Mouse (Mus musculus): ENCODE results near the gene Cog7. TPM values are rescaled to one million over a fixed set of nuclear protein-coding genes. Genes with fewer than 3 reads are reported as not detected.
A peak's percentile ranks its signal among the peaks of the same experiment; 100 is the strongest.

Gene Cog7
- polyA plus RNA-seq, 1 experiment, result 14.1 TPM

GRCm38 (mm10) chr7:121924361-121924760 lies 57.1 kb downstream of the Cog7 start:
- Histone ChIP-seq H3K27ac (ENCODE audit: control insufficient read depth, insufficient read depth, low read length) (no peak overlapping the region), H3K27me3 (ENCODE audit: control insufficient read depth, insufficient read depth, low read length) (no peaks in the 10 kb centered on the region), H3K36me3 (ENCODE audit: control insufficient read depth, insufficient read depth, low read length) (no peaks in the 10 kb centered on the region), H3K4me1 (replicated peaks; ENCODE audit: control insufficient read depth, insufficient read depth, low read length) (no peaks in the 10 kb centered on the region), H3K4me3 (ENCODE audit: control insufficient read depth, insufficient read depth, low read length) (no peak overlapping the region)
- 99% methylated on average over 7 of the region's 7 CpGs for WGBS
- DNase-seq, result no peak
- TF ChIP-seq CTCF (IDR thresholded peaks at IDR 0.05; ENCODE audit: borderline replicate concordance, control insufficient read depth, extremely low read depth, insufficient read depth, low read length, poor library complexity) (no peak), POLR2A (IDR thresholded peaks at IDR 0.05; ENCODE audit: control insufficient read depth, extremely low read depth, insufficient read depth, low read length, poor library complexity) (no peak)

- no peaks in the 10 kb centered on the region for H3K36me3 ChIP-seq (ENCODE audit: control insufficient read depth, insufficient read depth, low read length)
- H3K4me3 ChIP-seq (ENCODE audit: control insufficient read depth, insufficient read depth, low read length), result no peak overlapping the region
- no peaks in the 10 kb centered on the region for H3K27me3 ChIP-seq (ENCODE audit: control insufficient read depth, insufficient read depth, low read length)
- H3K4me1 ChIP-seq (replicated peaks; ENCODE audit: control insufficient read depth, insufficient read depth, low read length), result no peaks in the 10 kb centered on the region
- DNase-seq, result no peak
- 77% methylated on average over 6 of the region's 6 CpGs for WGBS
- TF ChIP-seq CTCF (IDR thresholded peaks at IDR 0.05; ENCODE audit: borderline replicate concordance, control insufficient read depth, extremely low read depth, insufficient read depth, low read length, poor library complexity), result no peak
- TF ChIP-seq POLR2A (IDR thresholded peaks at IDR 0.05; ENCODE audit: control insufficient read depth, extremely low read depth, insufficient read depth, low read length, poor library complexity), result no peak
- H3K27ac ChIP-seq (ENCODE audit: control insufficient read depth, insufficient read depth, low read length), result no peak overlapping the region
Observed at GRCm38 (mm10) chr7:121913944-121914343, 67.6 kb downstream of the Cog7 start.

GRCm38 (mm10) chr7:121912250-121912649 lies 69.3 kb downstream of the Cog7 start:
- H3K36me3 ChIP-seq (ENCODE audit: control insufficient read depth, insufficient read depth, low read length), result no peaks in the 10 kb centered on the region
- 72% methylated on average over 8 of the region's 8 CpGs for WGBS
- no peak for DNase-seq
- no peaks in the 10 kb centered on the region for H3K4me1 ChIP-seq (replicated peaks; ENCODE audit: control insufficient read depth, insufficient read depth, low read length)
- no peak overlapping the region for H3K27ac ChIP-seq (ENCODE audit: control insufficient read depth, insufficient read depth, low read length)
- no peak for TF ChIP-seq CTCF (IDR thresholded peaks at IDR 0.05; ENCODE audit: borderline replicate concordance, control insufficient read depth, extremely low read depth, insufficient read depth, low read length, poor library complexity)
- no peak overlapping the region for H3K4me3 ChIP-seq (ENCODE audit: control insufficient read depth, insufficient read depth, low read length)
- H3K27me3 ChIP-seq (ENCODE audit: control insufficient read depth, insufficient read depth, low read length), result no peaks in the 10 kb centered on the region

GRCm38 (mm10) chr7:121906879-121907278 lies 74.6 kb downstream of the Cog7 start:
- no peak for DNase-seq
- 74% methylated on average over 4 of the region's 4 CpGs for WGBS
- Histone ChIP-seq H3K4me3 (ENCODE audit: control insufficient read depth, insufficient read depth, low read length) (no peak overlapping the region), H3K27me3 (ENCODE audit: control insufficient read depth, insufficient read depth, low read length) (no peaks in the 10 kb centered on the region), H3K4me1 (replicated peaks; ENCODE audit: control insufficient read depth, insufficient read depth, low read length) (no peaks in the 10 kb centered on the region), H3K36me3 (ENCODE audit: control insufficient read depth, insufficient read depth, low read length) (no peaks in the 10 kb centered on the region), H3K27ac (ENCODE audit: control insufficient read depth, insufficient read depth, low read length) (no peak overlapping the region)
- TF ChIP-seq CTCF (IDR thresholded peaks at IDR 0.05; ENCODE audit: borderline replicate concordance, control insufficient read depth, extremely low read depth, insufficient read depth, low read length, poor library complexity), result no peak
- no peak for TF ChIP-seq POLR2A (IDR thresholded peaks at IDR 0.05; ENCODE audit: control insufficient read depth, extremely low read depth, insufficient read depth, low read length, poor library complexity)

- no peak for TF ChIP-seq CTCF (IDR thresholded peaks at IDR 0.05; ENCODE audit: borderline replicate concordance, control insufficient read depth, extremely low read depth, insufficient read depth, low read length, poor library complexity)
- Histone ChIP-seq H3K36me3 (ENCODE audit: control insufficient read depth, insufficient read depth, low read length) (no peaks in the 10 kb centered on the region), H3K4me1 (replicated peaks; ENCODE audit: control insufficient read depth, insufficient read depth, low read length) (no peaks in the 10 kb centered on the region), H3K27me3 (ENCODE audit: control insufficient read depth, insufficient read depth, low read length) (no peaks in the 10 kb centered on the region), H3K4me3 (ENCODE audit: control insufficient read depth, insufficient read depth, low read length) (no peak overlapping the region), H3K27ac (ENCODE audit: control insufficient read depth, insufficient read depth, low read length) (no peak overlapping the region)
- WGBS, result 82% methylated on average over 8 of the region's 8 CpGs
- no peak for DNase-seq
Observed at GRCm38 (mm10) chr7:121902757-121903411, 78.6 kb downstream of the Cog7 start.

GRCm38 (mm10) chr7:121899940-121900339 lies 81.6 kb downstream of the Cog7 start:
- no peaks in the 10 kb centered on the region for H3K27me3 ChIP-seq (ENCODE audit: control insufficient read depth, insufficient read depth, low read length)
- H3K36me3 ChIP-seq (ENCODE audit: control insufficient read depth, insufficient read depth, low read length), result no peaks in the 10 kb centered on the region
- WGBS, result 22% methylated on average over 7 of the region's 7 CpGs
- H3K4me3 ChIP-seq (ENCODE audit: control insufficient read depth, insufficient read depth, low read length), result no peak overlapping the region
- DNase-seq, result no peak
- no peaks in the 10 kb centered on the region for H3K4me1 ChIP-seq (replicated peaks; ENCODE audit: control insufficient read depth, insufficient read depth, low read length)
- TF ChIP-seq POLR2A (IDR thresholded peaks at IDR 0.05; ENCODE audit: control insufficient read depth, extremely low read depth, insufficient read depth, low read length, poor library complexity) (no peak), CTCF (IDR thresholded peaks at IDR 0.05; ENCODE audit: borderline replicate concordance, control insufficient read depth, extremely low read depth, insufficient read depth, low read length, poor library complexity) (no peak)
- no peak overlapping the region for H3K27ac ChIP-seq (ENCODE audit: control insufficient read depth, insufficient read depth, low read length)

GRCm38 (mm10) chr7:121899311-121899710 lies 82.2 kb downstream of the Cog7 start:
- 9% methylated on average over 14 of the region's 14 CpGs for WGBS
- TF ChIP-seq CTCF (IDR thresholded peaks at IDR 0.05; ENCODE audit: borderline replicate concordance, control insufficient read depth, extremely low read depth, insufficient read depth, low read length, poor library complexity) (peak; percentile 68; the same call in 1 of the 2 replicates), POLR2A (IDR thresholded peaks at IDR 0.05; ENCODE audit: control insufficient read depth, extremely low read depth, insufficient read depth, low read length, poor library complexity) (no peak)
- H3K36me3 ChIP-seq (ENCODE audit: control insufficient read depth, insufficient read depth, low read length), result no peaks in the 10 kb centered on the region
- H3K27ac ChIP-seq (ENCODE audit: control insufficient read depth, insufficient read depth, low read length), result no peak overlapping the region
- no peaks in the 10 kb centered on the region for H3K4me1 ChIP-seq (replicated peaks; ENCODE audit: control insufficient read depth, insufficient read depth, low read length)
- H3K27me3 ChIP-seq (ENCODE audit: control insufficient read depth, insufficient read depth, low read length), result no peaks in the 10 kb centered on the region
- peak; percentile 46 for DNase-seq
- no peak overlapping the region for H3K4me3 ChIP-seq (ENCODE audit: control insufficient read depth, insufficient read depth, low read length)

Data from thymus, adult 2 months (tissue).